Mouse (Mus musculus) heart, embryonic 11.5 days (tissue): ENCODE measurements around the gene Krtap19-1. TPM values are rescaled to one million over a fixed set of nuclear protein-coding genes. Genes with fewer than 3 reads are reported as not detected.

ENCODE experiments used
- ATAC-seq: fragments of 200-750 bp; cut with Nextera tagmentation; replicated peaks from 2 replicates; pipeline ENCODE4 v1.8.0; 2017; ENCODE audit warnings: moderate library complexity; ENCODE audit not compliant: insufficient number of reproducible peaks, low FRiP score, low TSS enrichment
- H3K27ac ChIP-seq: fragments of 300-500 bp; sonication (generic); 2 replicates; pipeline ENCODE4 v1.5.1; 2014; ENCODE audit warnings: mild to moderate bottlenecking, low read depth, low read length
- H3K27me3 ChIP-seq: fragments of 300-500 bp; sonication (generic); 2 replicates; pipeline ENCODE4 v1.6.1; 2014; ENCODE audit warnings: mild to moderate bottlenecking, low read length, mixed read lengths; ENCODE audit not compliant: control insufficient read depth, insufficient read depth
- H3K36me3 ChIP-seq: fragments of 300-500 bp; sonication (generic); 2 replicates; pipeline ENCODE4 v1.6.1; 2014; ENCODE audit warnings: mild to moderate bottlenecking, low read length, moderate library complexity, mixed read lengths; ENCODE audit not compliant: control insufficient read depth, insufficient read depth
- H3K4me1 ChIP-seq: fragments of 300-500 bp; sonication (generic); 2 replicates; pipeline ENCODE4 v1.6.1; 2014; ENCODE audit warnings: low read length; ENCODE audit not compliant: control insufficient read depth, insufficient read depth
- H3K4me2 ChIP-seq: fragments of 300-500 bp; sonication (generic); 2 replicates; pipeline ENCODE4 v1.6.1; 2014; ENCODE audit warnings: mild to moderate bottlenecking, moderate library complexity
- H3K4me3 ChIP-seq: fragments of 300-500 bp; sonication (generic); 2 replicates; pipeline ENCODE4 v1.5.1; 2014; ENCODE audit warnings: low read depth, low read length
- H3K9ac ChIP-seq: fragments of 300-500 bp; sonication (generic); 2 replicates; pipeline ENCODE4 v1.6.1; 2014; ENCODE audit warnings: mild to moderate bottlenecking, low read depth, low read length, moderate library complexity
- H3K9me3 ChIP-seq: fragments of 300-500 bp; sonication (generic); replicated peaks from 2 replicates; pipeline ENCODE4 v1.6.1; 2016; ENCODE audit warnings: low read length; ENCODE audit not compliant: control insufficient read depth
- WGBS: fragments of 180-500 bp; shearing (Covaris S2); extraction: QIAGEN DNeasy Blood & Tissue Kit; methylation state at CpG from one replicate; pipeline ENCODE4 v1.1.7; 2014; ENCODE audit not compliant: insufficient replicate concordance; 5-methylcytosine and 5-hydroxymethylcytosine counted together
- polyA plus RNA-seq: library from polyadenylated mRNA; unstranded; fragments of >200 nt; fragmentation: Nextera tagmentation; extraction: Ambion mirVana; gene quantifications from 2 replicates; pipeline ENCODE4 v1.2.1, GENCODE M21; 2014

Gene Krtap19-1
- polyA plus RNA-seq: not detected in 2 replicates

DNA sequence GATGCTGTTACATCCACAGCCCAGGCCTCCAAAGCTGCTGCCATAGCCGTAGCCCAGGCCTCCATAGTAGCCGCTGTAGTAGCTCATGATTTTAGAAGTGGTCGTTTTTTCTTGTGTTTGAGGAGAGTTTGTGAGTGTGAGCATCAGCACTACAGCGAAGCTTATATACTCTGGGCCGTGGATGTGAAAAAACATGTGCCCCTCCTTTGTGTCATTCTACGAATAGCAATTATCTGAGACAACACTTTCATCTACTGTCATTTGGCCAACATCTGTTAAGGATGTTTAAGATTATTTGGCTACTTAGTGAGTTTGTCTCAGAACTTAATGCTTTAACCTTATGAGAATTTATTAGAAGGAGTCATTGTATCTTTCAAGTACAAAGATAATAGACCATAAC, at the start of gene Krtap19-1:
Krtap19-1 (minus strand) TSS at position 101 of the 400 bp plus-strand sequence.
- Histone ChIP-seq H3K4me3 (no peak within 1 kb of the TSS), H3K9ac (no peak within 1 kb of the TSS), H3K9me3 (no peaks in the 10 kb centered on the region), H3K27me3 (no peaks in the 10 kb centered on the region), H3K27ac (no peak within 1 kb of the TSS), H3K36me3 (no peaks in the 10 kb centered on the region), H3K4me2 (no peak within 1 kb of the TSS), H3K4me1 (no peaks in the 10 kb centered on the region)
- WGBS: 75% methylated on average over 6 of the region's 6 CpGs
- no peak for ATAC-seq

DNA sequence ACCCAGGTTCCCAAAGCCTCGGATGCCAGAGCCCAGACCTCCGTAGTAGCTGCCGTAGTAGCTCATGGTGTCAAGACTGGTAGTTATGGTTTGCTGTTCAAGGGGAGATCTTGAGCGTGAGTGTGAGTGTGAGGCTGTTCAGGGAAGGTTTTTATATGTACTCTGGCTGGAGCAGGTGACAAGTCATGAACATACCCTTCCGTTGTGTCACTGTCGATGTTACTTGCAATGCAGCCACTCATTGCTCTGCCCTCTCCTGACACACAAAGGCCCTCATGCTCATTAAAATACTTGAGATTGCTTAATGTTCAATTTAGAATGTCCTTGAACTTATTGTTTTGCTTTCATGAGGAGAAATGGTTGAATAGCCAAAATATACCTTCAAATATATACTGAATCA, 27.1 kb upstream of the Krtap19-1 start, which contains the start of gene Krtap19-5:
Krtap19-5 (minus strand) TSS at position 101 of the 400 bp plus-strand sequence.
- WGBS: 89% methylated on average over 6 of the region's 6 CpGs
- no peaks in the 10 kb centered on the region; the same call in 1 of the 2 replicates for H3K9me3 ChIP-seq
- H3K4me3 ChIP-seq: no peak within 1 kb of the TSS
- H3K4me1 ChIP-seq: no peaks in the 10 kb centered on the region
- H3K4me2 ChIP-seq: no peak within 1 kb of the TSS
- no peak within 1 kb of the TSS for H3K9ac ChIP-seq
- H3K27ac ChIP-seq: no peak within 1 kb of the TSS
- no peaks in the 10 kb centered on the region for H3K27me3 ChIP-seq
- no peaks in the 10 kb centered on the region for H3K36me3 ChIP-seq
- ATAC-seq: no peak

DNA sequence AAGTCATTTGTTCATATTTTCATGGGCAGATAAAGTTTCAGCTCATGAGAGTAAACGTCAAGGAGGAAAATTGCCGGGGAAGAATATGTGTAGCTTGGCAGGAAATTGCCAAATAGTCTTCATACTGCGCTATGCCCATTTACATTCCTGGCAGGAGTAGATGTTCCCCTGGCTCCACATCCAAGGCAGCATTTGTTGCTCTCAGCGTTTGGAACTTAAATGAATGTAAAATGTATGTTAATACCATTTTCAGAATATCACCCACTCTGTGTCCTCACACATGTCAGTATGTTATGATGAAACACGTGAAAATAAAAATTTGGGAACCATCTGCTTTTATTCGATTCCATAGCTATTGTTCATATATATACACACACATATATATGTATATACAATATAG, 17.7 kb upstream of the Krtap19-1 start:
- Histone ChIP-seq H3K4me2 (no peak overlapping the region), H3K36me3 (no peaks in the 10 kb centered on the region), H3K4me3 (no peak overlapping the region), H3K27ac (no peak overlapping the region), H3K27me3 (no peaks in the 10 kb centered on the region), H3K4me1 (no peaks in the 10 kb centered on the region), H3K9ac (no peak overlapping the region), H3K9me3 (no peaks in the 10 kb centered on the region)
- 84% methylated on average over 6 of the region's 6 CpGs for WGBS
- ATAC-seq: no peak

DNA sequence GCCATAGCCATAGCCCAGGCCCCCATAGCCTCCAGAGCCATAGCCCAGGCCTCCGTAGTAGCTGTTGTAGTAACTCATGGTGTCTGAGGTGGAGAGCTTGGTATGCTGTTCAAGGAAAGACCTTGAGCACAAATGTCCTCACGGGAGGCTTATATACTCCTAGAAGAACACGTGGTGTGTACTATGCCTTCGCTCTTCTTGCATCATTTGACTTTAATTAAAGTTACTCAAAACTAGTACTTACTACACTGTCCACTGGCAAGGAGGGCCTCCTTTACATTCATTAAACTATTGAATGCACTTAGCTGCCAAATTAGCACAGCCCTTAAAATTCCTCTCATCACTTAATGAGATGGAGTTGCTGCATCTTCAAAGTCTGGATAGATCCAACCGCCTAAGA, 15.8 kb upstream of the Krtap19-1 start, which contains the start of gene Krtap19-4:
Krtap19-4 (minus strand) TSS at position 101 of the 400 bp plus-strand sequence.
- H3K27ac ChIP-seq: no peak within 1 kb of the TSS
- H3K9me3 ChIP-seq: no peaks in the 10 kb centered on the region
- ATAC-seq: no peak
- H3K9ac ChIP-seq: no peak within 1 kb of the TSS
- H3K36me3 ChIP-seq: no peaks in the 10 kb centered on the region
- H3K4me2 ChIP-seq: no peak within 1 kb of the TSS
- H3K27me3 ChIP-seq: no peaks in the 10 kb centered on the region
- H3K4me3 ChIP-seq: no peak within 1 kb of the TSS
- WGBS: 81% methylated on average over 5 of the region's 5 CpGs
- no peaks in the 10 kb centered on the region for H3K4me1 ChIP-seq

DNA sequence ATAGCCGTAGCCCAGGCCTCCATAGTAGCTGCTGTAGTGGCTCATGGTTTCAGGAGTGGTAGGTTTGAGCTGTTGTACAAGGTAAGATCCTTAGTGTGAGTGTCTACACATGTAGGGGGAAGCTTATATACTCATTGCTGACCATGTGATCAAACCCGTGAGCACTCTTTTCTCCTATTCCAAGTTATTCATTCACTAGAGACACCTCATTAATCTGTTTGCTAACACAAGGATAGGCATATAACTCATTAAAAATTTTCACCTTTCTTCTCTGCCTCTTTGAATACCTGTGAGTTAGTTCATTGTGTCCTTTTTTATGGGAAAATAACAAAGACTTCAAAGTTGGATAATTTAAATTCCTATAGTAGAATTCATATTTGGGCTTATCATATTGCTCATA, 8.7 kb upstream of the Krtap19-1 start, which contains the start of gene Krtap19-3:
Krtap19-3 (minus strand) TSS at position 101 of the 400 bp plus-strand sequence.
- H3K27ac ChIP-seq: no peak within 1 kb of the TSS
- H3K4me1 ChIP-seq: no peaks in the 10 kb centered on the region
- no peak within 1 kb of the TSS for H3K9ac ChIP-seq
- H3K36me3 ChIP-seq: no peaks in the 10 kb centered on the region
- no peak within 1 kb of the TSS for H3K4me3 ChIP-seq
- 76% methylated on average over 2 of the region's 2 CpGs for WGBS
- H3K27me3 ChIP-seq: no peaks in the 10 kb centered on the region
- H3K9me3 ChIP-seq: no peaks in the 10 kb centered on the region
- no peak within 1 kb of the TSS for H3K4me2 ChIP-seq
- ATAC-seq: no peak

DNA sequence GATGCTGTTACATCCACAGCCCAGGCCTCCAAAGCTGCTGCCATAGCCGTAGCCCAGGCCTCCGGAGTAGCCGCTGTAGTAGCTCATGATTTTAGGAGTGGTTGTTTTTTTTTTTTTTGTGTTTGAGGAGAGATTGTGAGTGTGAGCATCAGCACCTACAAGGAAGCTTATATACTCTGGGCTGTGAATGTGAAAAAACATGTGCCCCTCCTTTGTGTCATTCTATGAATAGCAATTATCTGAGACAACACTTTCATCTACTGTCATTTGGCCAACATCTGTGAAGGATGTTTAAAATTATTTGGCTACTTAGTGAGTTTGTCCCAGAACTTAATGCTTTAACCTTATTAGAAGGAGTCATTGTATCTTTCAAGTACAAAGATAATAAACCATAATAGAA, 5.0 kb upstream of the Krtap19-1 start, which contains the start of gene Krtap19-2:
Krtap19-2 (minus strand) TSS at position 101 of the 400 bp plus-strand sequence.
- Histone ChIP-seq H3K4me3 (no peak within 1 kb of the TSS), H3K36me3 (no peaks in the 10 kb centered on the region), H3K9me3 (no peaks in the 10 kb centered on the region), H3K4me1 (no peaks in the 10 kb centered on the region), H3K27ac (no peak within 1 kb of the TSS), H3K9ac (no peak within 1 kb of the TSS), H3K4me2 (no peak within 1 kb of the TSS), H3K27me3 (no peaks in the 10 kb centered on the region)
- WGBS: 90% methylated on average over 3 of the region's 3 CpGs
- ATAC-seq: no peak

DNA sequence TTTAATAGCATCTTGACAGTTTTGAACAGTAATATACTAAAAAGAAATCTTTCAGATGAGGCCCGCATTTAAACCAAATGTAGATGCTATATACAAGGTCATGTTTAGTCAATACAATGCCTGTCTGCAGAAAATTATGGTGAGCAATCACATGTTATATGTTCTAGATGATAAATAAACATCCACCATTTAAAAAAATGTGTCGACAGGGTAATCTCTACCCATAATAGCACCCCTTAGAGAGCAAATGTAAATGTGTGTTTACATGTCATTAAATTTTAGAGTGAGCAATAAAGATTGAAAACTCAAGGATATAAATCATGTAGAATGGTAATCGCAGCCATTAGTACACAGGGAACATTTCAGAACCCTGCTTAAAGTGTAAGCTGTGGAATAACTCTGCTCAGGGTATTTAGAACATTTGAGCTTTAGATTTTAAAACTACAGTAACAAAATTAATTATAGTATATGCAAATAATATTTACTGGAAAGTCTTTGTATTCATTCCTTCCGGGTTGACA, 4.3 kb downstream of the Krtap19-1 start:
- Histone ChIP-seq H3K9me3 (no peaks in the 10 kb centered on the region), H3K36me3 (no peaks in the 10 kb centered on the region), H3K27me3 (no peaks in the 10 kb centered on the region), H3K9ac (no peak overlapping the region), H3K27ac (no peak overlapping the region), H3K4me1 (no peaks in the 10 kb centered on the region), H3K4me3 (no peak overlapping the region), H3K4me2 (no peak overlapping the region)
- ATAC-seq: no peak
- 76% methylated on average over 4 of the region's 4 CpGs for WGBS

DNA sequence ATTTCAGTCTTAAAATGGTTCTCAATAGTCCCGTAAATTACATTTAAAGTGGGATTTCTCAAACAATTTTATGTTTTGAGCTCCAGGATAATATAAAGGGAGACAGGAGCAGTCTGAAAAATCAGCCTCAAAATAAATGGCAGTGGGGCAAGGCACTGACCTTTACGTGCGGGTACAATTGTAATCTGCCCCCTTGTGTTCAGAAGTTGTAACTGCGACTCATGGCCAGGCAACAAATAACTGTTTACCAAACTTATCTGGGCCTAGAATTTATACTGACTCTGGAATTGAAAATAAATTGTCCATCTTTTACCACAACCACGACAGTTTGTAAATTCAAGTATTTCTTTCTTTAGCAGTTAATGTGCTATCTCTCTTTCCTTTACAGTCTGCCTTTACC, 17.8 kb downstream of the Krtap19-1 start:
- no peak overlapping the region for H3K27ac ChIP-seq
- no peak for ATAC-seq
- H3K9ac ChIP-seq: no peak overlapping the region
- 14% methylated on average over 5 of the region's 5 CpGs for WGBS
- H3K36me3 ChIP-seq: no peaks in the 10 kb centered on the region
- no peaks in the 10 kb centered on the region for H3K9me3 ChIP-seq
- no peak overlapping the region for H3K4me2 ChIP-seq
- H3K4me3 ChIP-seq: no peak overlapping the region
- no peaks in the 10 kb centered on the region for H3K4me1 ChIP-seq
- H3K27me3 ChIP-seq: no peaks in the 10 kb centered on the region

DNA sequence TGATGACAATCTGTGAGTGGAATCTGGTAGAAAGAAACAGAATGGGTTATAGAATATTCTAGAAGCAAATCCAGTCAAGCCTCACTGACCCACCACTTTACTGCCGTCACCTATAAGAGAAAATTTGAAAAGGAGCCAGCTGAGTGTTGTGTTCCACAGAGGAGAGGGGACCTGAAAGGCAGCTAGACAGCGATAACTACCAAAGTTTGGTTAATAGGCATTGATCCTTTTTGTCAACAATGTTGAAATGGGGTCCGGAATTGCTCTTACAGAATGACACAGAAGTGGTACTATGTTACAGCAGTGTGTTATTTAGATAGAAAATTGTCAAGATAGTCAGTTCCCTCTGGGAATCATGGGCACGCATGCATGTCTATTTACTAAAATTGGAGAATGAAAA, 20.7 kb downstream of the Krtap19-1 start:
- Histone ChIP-seq H3K27ac (no peak overlapping the region), H3K4me3 (no peak overlapping the region), H3K27me3 (no peaks in the 10 kb centered on the region), H3K9me3 (no peaks in the 10 kb centered on the region), H3K4me1 (no peaks in the 10 kb centered on the region), H3K9ac (no peak overlapping the region), H3K4me2 (no peak overlapping the region), H3K36me3 (no peaks in the 10 kb centered on the region)
- ATAC-seq: no peak
- WGBS: 81% methylated on average over 4 of the region's 4 CpGs
